Mouse (Mus musculus) liver, embryonic 11.5 days (tissue): ENCODE measurements around the gene Sec1. TPM values are rescaled to one million over a fixed set of nuclear protein-coding genes. Genes with fewer than 3 reads are reported as not detected.

ENCODE experiments used
- ATAC-seq: fragments of 200-750 bp; cut with Nextera tagmentation; replicated peaks from 2 replicates; pipeline ENCODE4 v1.8.0; 2017; ENCODE audit warnings: moderate number of reproducible peaks, mild to moderate bottlenecking, moderate TSS enrichment, moderate library complexity; ENCODE audit not compliant: low FRiP score
- DNase-seq: peaks from one replicate; pipeline ENCODE4 v3.0.0-alpha.2; 2017; ENCODE audit warnings: low spot score
- H3K27ac ChIP-seq: fragments of 300-500 bp; sonication (generic); 2 replicates; pipeline ENCODE4 v1.5.1; 2014; ENCODE audit warnings: mild to moderate bottlenecking, low read depth, low read length, control low read depth
- H3K27me3 ChIP-seq: fragments of 300-500 bp; sonication (generic); replicated peaks from 2 replicates; pipeline ENCODE4 v1.6.1; 2014; ENCODE audit warnings: low read length, mixed read lengths; ENCODE audit not compliant: control insufficient read depth, insufficient read depth
- H3K36me3 ChIP-seq: fragments of 300-500 bp; sonication (generic); 2 replicates; pipeline ENCODE4 v1.6.1; 2014; ENCODE audit warnings: mild to moderate bottlenecking, low read length, moderate library complexity, mixed read lengths; ENCODE audit not compliant: control insufficient read depth, insufficient read depth
- H3K4me1 ChIP-seq: fragments of 300-500 bp; sonication (generic); replicated peaks from 2 replicates; pipeline ENCODE4 v1.6.1; 2014; ENCODE audit warnings: low read length, mixed read lengths; ENCODE audit not compliant: control insufficient read depth, insufficient read depth
- H3K4me2 ChIP-seq: fragments of 300-500 bp; sonication (generic); 2 replicates; pipeline ENCODE4 v1.6.1; 2014; ENCODE audit warnings: mild to moderate bottlenecking, control low read depth, moderate library complexity
- H3K4me3 ChIP-seq: fragments of 300-500 bp; sonication (generic); 2 replicates; pipeline ENCODE4 v1.5.1; 2014; ENCODE audit warnings: low read depth, low read length, control low read depth
- H3K9ac ChIP-seq: fragments of 300-500 bp; sonication (generic); 2 replicates; pipeline ENCODE4 v1.6.1; 2014; ENCODE audit warnings: low read depth, low read length, control low read depth
- H3K9me3 ChIP-seq: fragments of 300-500 bp; sonication (generic); 2 replicates; pipeline ENCODE4 v1.6.1; 2016; ENCODE audit warnings: low read length, inconsistent platforms, mixed read lengths; ENCODE audit not compliant: control insufficient read depth
- WGBS: fragments of 180-500 bp; shearing (Covaris S2); extraction: QIAGEN DNeasy Blood & Tissue Kit; methylation state at CpG from one replicate; pipeline ENCODE4 v1.1.7; 2014; 5-methylcytosine and 5-hydroxymethylcytosine counted together
- polyA plus RNA-seq: library from polyadenylated mRNA; unstranded; fragments of >200 nt; fragmentation: Nextera tagmentation; extraction: Ambion mirVana; gene quantifications from 2 replicates; pipeline ENCODE4 v1.2.1, GENCODE M21; 2014

Sec1 gene
- polyA plus RNA-seq, result 0.30 and 0.33 TPM in 2 replicates

GRCm38 (mm10) chr7:45693921-45694591 lies at the start of gene Sec1:
Gene Sec1, minus strand, starts transcription at chr7:45694402.
- ATAC-seq (no peak), DNase-seq (no peak)
- Histone ChIP-seq H3K9me3 (no peaks in the 10 kb centered on the region), H3K4me1 (no peaks in the 10 kb centered on the region; the same call in 1 of the 2 replicates), H3K27me3 (peaks cover 11% of the 10 kb centered on the region), H3K36me3 (no peaks in the 10 kb centered on the region), H3K4me3 (no peak within 1 kb of the TSS), H3K27ac (no peak within 1 kb of the TSS), H3K4me2 (no peak within 1 kb of the TSS), H3K9ac (no peak within 1 kb of the TSS)
- whole genome bisulfite sequencing, result 86% methylated on average over 50 of the region's 50 CpGs

GRCm38 (mm10) chr7:45742338-45742737 lies 48.1 kb upstream of the Sec1 start:
- peak overlapping the region; percentile 61 for H3K4me2 ChIP-seq
- H3K9me3 ChIP-seq, result peaks cover 3% of the 10 kb centered on the region
- no peaks in the 10 kb centered on the region for H3K4me1 ChIP-seq
- peak overlapping the region; percentile 36 for H3K4me3 ChIP-seq
- H3K36me3 ChIP-seq, result no peaks in the 10 kb centered on the region
- H3K27ac ChIP-seq, result no peak overlapping the region
- DNase-seq (no peak), ATAC-seq (no peak)
- no peak overlapping the region for H3K9ac ChIP-seq
- WGBS, result 29% methylated on average over 19 of the region's 19 CpGs
- H3K27me3 ChIP-seq, result no peaks in the 10 kb centered on the region

DNA sequence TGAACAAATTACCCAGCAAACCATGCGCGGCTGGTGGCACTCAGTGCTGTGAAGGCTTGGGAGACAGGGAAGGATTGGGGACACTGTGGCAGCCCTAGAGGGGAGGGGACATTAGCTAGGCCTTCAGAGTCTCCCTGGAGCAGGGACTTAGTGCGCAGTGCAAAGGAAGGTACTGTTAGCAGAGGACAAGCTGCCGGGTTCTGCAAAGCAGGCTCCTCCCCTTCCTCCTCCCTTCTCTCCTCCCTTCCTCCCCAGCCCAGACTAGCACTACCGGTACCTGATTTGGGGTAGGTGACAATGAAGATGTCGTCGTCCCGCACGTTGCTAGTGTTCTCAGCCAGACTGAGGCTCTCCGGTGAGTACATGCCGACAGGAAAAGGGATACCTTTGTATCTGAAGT lies 47.6 kb upstream of the Sec1 start:
- WGBS, result 33% methylated on average over 11 of the region's 11 CpGs
- peaks cover 3% of the 10 kb centered on the region for H3K9me3 ChIP-seq
- H3K27me3 ChIP-seq, result no peaks in the 10 kb centered on the region
- H3K36me3 ChIP-seq, result no peaks in the 10 kb centered on the region
- H3K4me1 ChIP-seq, result no peaks in the 10 kb centered on the region
- ATAC-seq, result 0 out of 2 replicates have a peak, but pooled peaks have one; percentile 30
- peak overlapping the region; percentile 61 for H3K4me2 ChIP-seq
- H3K4me3 ChIP-seq, result peak overlapping the region; percentile 36
- H3K27ac ChIP-seq, result no peak overlapping the region
- H3K9ac ChIP-seq, result no peak overlapping the region
- no peak for DNase-seq

DNA sequence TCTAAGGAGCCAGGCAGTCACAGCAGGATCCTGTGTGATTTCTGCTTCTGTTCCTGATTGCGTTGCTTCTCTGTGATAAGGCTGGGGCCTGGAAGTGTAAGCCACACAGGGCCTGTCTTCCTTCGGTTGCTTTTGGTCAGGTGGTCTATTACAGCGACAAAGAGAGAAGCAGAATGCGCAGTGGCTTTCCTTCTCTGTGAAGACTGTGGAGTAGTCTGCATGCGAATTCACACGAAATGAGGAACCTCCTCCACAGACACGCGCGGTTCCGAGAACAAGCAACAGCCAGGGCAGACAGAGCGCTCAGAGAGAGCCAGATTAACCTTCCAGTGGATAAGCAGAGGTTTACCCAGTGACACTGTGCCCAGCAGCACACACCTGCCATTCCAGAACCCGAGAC lies 47.1 kb upstream of the Sec1 start:
- H3K9me3 ChIP-seq, result no peaks in the 10 kb centered on the region
- WGBS, result 58% methylated on average over 12 of the region's 12 CpGs
- peak overlapping the region; percentile 61 for H3K4me2 ChIP-seq
- no peak overlapping the region for H3K27ac ChIP-seq
- no peaks in the 10 kb centered on the region for H3K36me3 ChIP-seq
- ATAC-seq (no peak), DNase-seq (no peak)
- no peak overlapping the region for H3K9ac ChIP-seq
- no peaks in the 10 kb centered on the region for H3K27me3 ChIP-seq
- H3K4me3 ChIP-seq, result no peak overlapping the region; the same call in 1 of the 2 replicates
- H3K4me1 ChIP-seq, result no peaks in the 10 kb centered on the region

DNA sequence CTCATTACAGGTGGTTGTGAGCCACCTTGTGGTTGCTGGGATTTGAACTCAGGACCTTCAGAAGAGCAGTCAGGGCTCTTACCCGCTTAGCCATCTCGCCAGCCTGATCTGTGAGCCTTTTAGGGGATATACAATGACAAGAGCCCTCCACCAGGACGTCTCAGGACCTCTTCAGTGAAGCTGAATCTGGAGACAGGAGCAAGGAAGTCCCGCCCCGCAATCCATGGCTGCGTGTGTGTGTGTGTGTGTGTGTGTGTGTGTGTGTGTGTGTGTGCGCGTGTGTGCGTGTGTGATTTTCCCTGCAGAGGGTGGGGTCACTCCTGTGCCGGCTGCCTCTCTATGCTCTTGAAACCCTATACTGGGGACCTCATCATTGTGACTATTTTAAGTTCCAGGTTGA lies 45.6 kb upstream of the Sec1 start:
- Histone ChIP-seq H3K4me2 (no peak overlapping the region), H3K4me3 (no peak overlapping the region), H3K9me3 (no peaks in the 10 kb centered on the region), H3K27ac (no peak overlapping the region), H3K4me1 (no peaks in the 10 kb centered on the region), H3K36me3 (no peaks in the 10 kb centered on the region), H3K9ac (no peak overlapping the region), H3K27me3 (no peaks in the 10 kb centered on the region)
- no peak for DNase-seq
- no peak for ATAC-seq
- 72% methylated on average over 10 of the region's 10 CpGs for whole genome bisulfite sequencing

DNA sequence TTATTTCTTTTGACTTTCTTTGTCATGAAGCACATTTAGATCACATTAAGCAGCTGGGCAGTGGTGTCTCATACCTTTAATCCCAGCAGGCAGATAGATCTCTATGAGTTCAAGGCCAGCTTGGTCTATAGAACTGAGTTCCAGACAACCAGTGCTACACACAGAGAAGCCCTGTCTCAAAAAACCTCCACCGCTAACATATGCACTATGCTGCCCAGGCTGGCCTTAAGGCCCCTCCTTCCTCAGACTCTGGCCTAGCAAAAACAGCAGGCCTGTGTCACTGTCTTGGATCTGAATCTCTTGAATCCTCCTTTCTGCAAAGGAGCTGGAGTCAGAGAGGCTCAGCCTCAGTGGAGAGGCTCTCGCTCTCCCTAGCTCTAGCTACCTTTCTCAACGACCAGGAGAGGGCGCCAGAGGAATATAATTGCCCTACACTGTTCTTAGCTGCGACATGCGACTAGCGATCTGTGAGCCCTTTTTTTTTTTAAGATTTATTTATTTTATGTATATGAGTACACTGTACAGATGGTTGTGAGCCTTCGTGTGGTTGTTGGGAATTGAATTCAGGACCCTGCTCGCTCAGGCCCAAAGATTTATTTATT lies 45.1 kb upstream of the Sec1 start:
- H3K4me2 ChIP-seq, result no peak overlapping the region
- DNase-seq, result peak; percentile 69
- no peaks in the 10 kb centered on the region for H3K9me3 ChIP-seq
- H3K9ac ChIP-seq, result no peak overlapping the region
- ATAC-seq, result peak; percentile 76
- WGBS, result 6% methylated on average over 9 of the region's 9 CpGs
- no peak overlapping the region for H3K27ac ChIP-seq
- no peak overlapping the region for H3K4me3 ChIP-seq
- no peaks in the 10 kb centered on the region for H3K27me3 ChIP-seq
- no peaks in the 10 kb centered on the region for H3K4me1 ChIP-seq
- H3K36me3 ChIP-seq, result no peaks in the 10 kb centered on the region

DNA sequence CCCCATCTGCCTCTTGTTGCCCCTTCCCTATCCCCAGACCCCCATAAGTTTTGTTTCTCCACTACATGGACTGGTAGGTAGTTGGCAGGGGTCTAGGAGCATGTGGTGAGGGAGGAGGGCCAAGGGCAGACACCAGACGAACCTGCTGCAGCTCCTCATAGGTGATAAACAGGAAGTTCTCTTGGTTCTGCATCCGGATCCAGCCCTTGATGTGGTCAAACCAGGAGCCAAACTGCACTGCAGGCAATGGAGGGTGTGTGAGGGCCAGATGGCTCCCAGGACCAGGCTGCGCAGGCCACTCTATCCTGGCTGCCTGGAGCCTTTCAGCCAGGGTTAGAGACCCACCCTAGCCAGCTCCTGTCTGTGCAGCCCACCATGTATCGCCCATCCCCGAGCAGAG lies 39.3 kb upstream of the Sec1 start:
- no peak overlapping the region for H3K27ac ChIP-seq
- 69% methylated on average over 5 of the region's 5 CpGs for WGBS

DNA sequence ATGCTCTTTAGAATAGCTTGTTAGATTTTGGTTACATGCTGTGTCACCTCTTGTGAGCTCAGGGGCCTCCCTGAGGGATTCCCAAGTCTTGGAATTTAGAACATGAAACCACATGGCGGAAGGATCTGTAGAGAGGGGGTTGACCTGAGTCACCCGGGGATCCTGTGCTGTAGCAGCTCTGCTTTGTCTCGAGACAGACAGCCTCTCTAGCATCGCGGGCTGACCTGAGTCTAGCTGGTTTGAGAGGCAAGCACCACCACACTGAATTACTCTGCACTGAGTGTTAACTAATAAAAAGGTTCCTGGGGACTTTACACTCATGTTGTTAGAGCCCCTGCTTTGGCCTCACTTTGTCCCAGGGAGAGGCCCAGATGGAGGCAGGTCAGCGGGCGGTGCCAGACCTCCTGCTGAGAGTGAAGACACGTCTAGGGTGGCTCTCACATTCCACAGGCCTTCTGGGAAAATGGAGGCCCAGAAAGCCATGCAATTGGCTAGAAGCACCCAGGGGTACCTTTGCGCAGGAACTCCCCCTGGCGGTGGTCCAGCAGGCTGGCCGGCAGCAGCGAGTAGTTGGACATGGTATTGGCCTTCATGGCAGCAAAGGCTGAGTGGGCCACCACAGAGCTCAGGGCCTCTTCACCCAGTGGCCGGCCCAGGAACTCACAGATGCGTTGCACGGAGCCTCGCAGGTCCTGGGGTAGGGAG lies 36.7 kb upstream of the Sec1 start:
- Histone ChIP-seq H3K9ac (no peak overlapping the region), H3K4me2 (no peak overlapping the region), H3K36me3 (peaks cover 13% of the 10 kb centered on the region; the same call in 1 of the 2 replicates), H3K4me1 (peaks cover 15% of the 10 kb centered on the region), H3K27me3 (no peaks in the 10 kb centered on the region), H3K4me3 (no peak overlapping the region), H3K27ac (no peak overlapping the region), H3K9me3 (no peaks in the 10 kb centered on the region)
- DNase-seq (peak; percentile 75), ATAC-seq (peak; percentile 34)
- WGBS, result 23% methylated on average over 16 of the region's 16 CpGs

More for the DNA sequence above, 39.3 kb upstream of the Sec1 start:
- peaks cover 15% of the 10 kb centered on the region for H3K4me1 ChIP-seq
- ATAC-seq, result no peak
- no peak overlapping the region for H3K4me3 ChIP-seq
- no peaks in the 10 kb centered on the region for H3K27me3 ChIP-seq
- no peaks in the 10 kb centered on the region for H3K9me3 ChIP-seq
- H3K9ac ChIP-seq, result no peak overlapping the region
- no peak for DNase-seq
- H3K4me2 ChIP-seq, result no peak overlapping the region
- 0 out of 2 replicates have a peak, but pooled peaks cover 4% of the 10 kb centered on the region for H3K36me3 ChIP-seq
